ENCODE assay signal across 8 mouse cellular contexts in the genomic region with DNA sequence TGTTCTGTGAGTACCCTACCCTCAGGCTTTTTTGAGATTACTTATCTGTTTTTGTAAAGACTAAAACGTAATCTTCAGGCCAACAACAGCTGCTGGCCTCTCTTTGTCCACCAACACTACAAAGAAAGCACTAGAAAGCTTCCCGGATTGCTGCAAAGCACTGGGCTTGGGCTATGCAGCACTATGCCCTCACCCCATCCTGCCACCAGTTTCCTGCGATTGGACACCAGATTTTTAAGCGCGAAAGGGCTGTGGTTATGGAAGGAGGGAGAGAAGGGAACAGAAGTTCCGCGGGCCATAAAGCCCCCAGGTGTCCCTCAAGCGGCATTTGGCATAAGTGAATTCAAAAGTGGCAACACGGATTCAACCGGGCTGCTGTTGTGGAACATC. TPM values are rescaled to one million over a fixed set of nuclear protein-coding genes. Genes with fewer than 3 reads are reported as not detected.
DNase-seq lines count a peak whose midpoint lies in the region; ATAC-seq and TF ChIP-seq lines count a peak whose summit lies in the region.

No protein-coding gene starts in this region.

- H3K9me3 ChIP-seq in forebrain, postnatal 0 days (ENCODE audit: low read length), result no peaks in the 10 kb centered on the region
- no peaks in the 10 kb centered on the region for H3K9me3 ChIP-seq in midbrain, embryonic 15.5 days

- no peak for TF ChIP-seq EP300 in heart, adult 2 months (IDR thresholded peaks at IDR 0.05; ENCODE audit: insufficient read depth, low read depth, low read length)

- no peaks in the 10 kb centered on the region for H3K27me3 ChIP-seq in heart, adult 2 months (ENCODE audit: control insufficient read depth, insufficient read depth, low read length)
- no peaks in the 10 kb centered on the region for H3K27me3 ChIP-seq in C2C12 (ENCODE audit: control insufficient read depth, insufficient read depth, insufficient read length)
- no peaks in the 10 kb centered on the region for H3K27me3 ChIP-seq in cerebellum, adult 2 months (ENCODE audit: control insufficient read depth, insufficient read depth, low read length)
- H3K27me3 ChIP-seq in forebrain, postnatal 0 days (ENCODE audit: insufficient read depth, low read length), result no peaks in the 10 kb centered on the region
- H3K27me3 ChIP-seq in midbrain, embryonic 15.5 days (replicated peaks), result no peaks in the 10 kb centered on the region

- no peak for TF ChIP-seq POLR2A in heart, adult 2 months (IDR thresholded peaks at IDR 0.05; ENCODE audit: insufficient read depth, low read depth, low read length)
- no peak for TF ChIP-seq POLR2A in cerebellum, adult 2 months (IDR thresholded peaks at IDR 0.05; ENCODE audit: borderline replicate concordance, insufficient read depth, low read length)

- no peaks in the 10 kb centered on the region for H3K79me2 ChIP-seq in heart, adult 2 months (replicated peaks; ENCODE audit: control insufficient read depth, insufficient read depth, low read length)
- H3K79me2 ChIP-seq in C2C12 (ENCODE audit: control insufficient read depth, insufficient read depth), result peaks cover 6% of the 10 kb centered on the region

- peak overlapping the region; percentile 78 for H3K4me2 ChIP-seq in forebrain, postnatal 0 days (ENCODE audit: low read depth)
- H3K4me2 ChIP-seq in midbrain, embryonic 15.5 days, result peak overlapping the region; percentile 66

- H3ac ChIP-seq in C2C12 (ENCODE audit: control insufficient read depth, insufficient read length, low read depth), result peak overlapping the region; percentile 84

- 0 out of 2 replicates have a peak, but pooled peaks cover 1% of the 10 kb centered on the region for H3K4me1 ChIP-seq in heart, adult 2 months (ENCODE audit: control insufficient read depth, insufficient read depth, low read length)
- H3K4me1 ChIP-seq in cerebellum, adult 2 months (ENCODE audit: control insufficient read depth, insufficient read depth, low read length), result no peaks in the 10 kb centered on the region
- peaks cover 8% of the 10 kb centered on the region; the same call in 1 of the 2 replicates for H3K4me1 ChIP-seq in forebrain, postnatal 0 days (ENCODE audit: insufficient read depth)
- H3K4me1 ChIP-seq in midbrain, embryonic 15.5 days, result peaks cover 11% of the 10 kb centered on the region

- no peak for TF ChIP-seq CTCF in heart, adult 2 months (IDR thresholded peaks at IDR 0.05)
- TF ChIP-seq CTCF in C2C12 (IDR thresholded peaks at IDR 0.05; ENCODE audit: control insufficient read depth, insufficient read depth, insufficient read length), result no peak
- TF ChIP-seq CTCF in cerebellum, adult 2 months (IDR thresholded peaks at IDR 0.05; ENCODE audit: borderline replicate concordance, insufficient read depth, low read depth, low read length), result no peak
- TF ChIP-seq CTCF in forebrain, postnatal 0 days (IDR thresholded peaks at IDR 0.05; ENCODE audit: low read depth), result no peak

- H3K36me3 ChIP-seq in heart, adult 2 months (ENCODE audit: control insufficient read depth, insufficient read depth, low read length), result no peaks in the 10 kb centered on the region
- peaks cover 39% of the 10 kb centered on the region for H3K36me3 ChIP-seq in C2C12 (ENCODE audit: control insufficient read depth, insufficient read depth)
- peaks cover 10% of the 10 kb centered on the region for H3K36me3 ChIP-seq in forebrain, postnatal 0 days (ENCODE audit: insufficient read depth)
- 0 out of 2 replicates have a peak, but pooled peaks cover 6% of the 10 kb centered on the region for H3K36me3 ChIP-seq in midbrain, embryonic 15.5 days (replicated peaks)

- 8% methylated on average over 10 of the region's 10 CpGs for WGBS in heart, adult 2 months
- 4% methylated on average over 10 of the region's 10 CpGs for whole genome bisulfite sequencing in cerebellum, adult 2 months
- WGBS in forebrain, postnatal 0 days, result under 1% methylated on average over 10 of the region's 10 CpGs
- WGBS in midbrain, embryonic 15.5 days, result 1% methylated on average over 10 of the region's 10 CpGs

- H3K4me3 ChIP-seq in heart, adult 2 months, result peak overlapping the region; percentile 77
- peak overlapping the region; percentile 45 for H3K4me3 ChIP-seq in C2C12 (ENCODE audit: insufficient read depth, poor library complexity, severe bottlenecking)
- peak overlapping the region; percentile 79 for H3K4me3 ChIP-seq in cerebellum, adult 2 months (replicated peaks; ENCODE audit: insufficient read depth, low read depth, low read length)
- peak overlapping the region; percentile 78 for H3K4me3 ChIP-seq in forebrain, postnatal 0 days (ENCODE audit: low read depth, low read length)
- peak overlapping the region; percentile 51 for H3K4me3 ChIP-seq in midbrain, embryonic 15.5 days

- peak overlapping the region; percentile 96; the same call in 1 of the 2 replicates for H3K9ac ChIP-seq in heart, adult 2 months (ENCODE audit: low read depth, low read length)
- H3K9ac ChIP-seq in forebrain, postnatal 0 days, result peak overlapping the region; percentile 95
- peak overlapping the region; percentile 61 for H3K9ac ChIP-seq in midbrain, embryonic 15.5 days

- intact Hi-C loops in heart, adult 2 months (cut with DNase I), result no loop called here

- peak; percentile 49; the same call in 1 of the 2 replicates for ATAC-seq in forebrain, postnatal 0 days
- ATAC-seq in midbrain, embryonic 15.5 days (replicated peaks), result peak; percentile 48

- peak in 1 of 2 experiments; percentile 18 for DNase-seq in heart, adult 2 months
- DNase-seq in heart, adult 11 months, result no peak
- peak; percentile 17 to 46 for DNase-seq in cerebellum, adult 2 months
- peak; percentile 58 for DNase-seq in forebrain, postnatal 0 days
- DNase-seq in kidney, postnatal 4 days, result peak; percentile 40 to 56
- DNase-seq in gastrocnemius, postnatal 25 days, result no peak

- H3K79me3 ChIP-seq in C2C12 (ENCODE audit: low read depth), result no peaks in the 10 kb centered on the region

- no peak overlapping the region for H3K27ac ChIP-seq in heart, adult 2 months
- no peak overlapping the region for H3K27ac ChIP-seq in cerebellum, adult 2 months (ENCODE audit: insufficient read depth, low read length)
- H3K27ac ChIP-seq in forebrain, postnatal 0 days (ENCODE audit: low read depth, low read length), result peak overlapping the region; percentile 88
- H3K27ac ChIP-seq in midbrain, embryonic 15.5 days, result peak overlapping the region; percentile 84

TF ChIP-seq in C2C12, 6 proteins besides CTCF, POLR2A, EP300 and RAD21:
- TF ChIP-seq MYOD1 (IDR thresholded peaks at IDR 0.05; ENCODE audit: control insufficient read depth, insufficient read length, low read depth) (no peak), FOSL1 (IDR thresholded peaks at IDR 0.05; ENCODE audit: insufficient read depth, low read length, poor library complexity, severe bottlenecking) (no peak), MAX (IDR thresholded peaks at IDR 0.05) (no peak), MYOG (IDR thresholded peaks at IDR 0.05; ENCODE audit: control insufficient read depth, extremely low read depth, insufficient read length) (no peak), CEBPB (IDR thresholded peaks at IDR 0.05; ENCODE audit: low read depth) (no peak), USF1 (IDR thresholded peaks at IDR 0.05; ENCODE audit: low read depth) (no peak)

RNA-seq across cellular contexts. Expression of a gene that starts 0.8 kb away (rescaled TPM):
- 1 to 10 TPM; 1.0 to 1.6 TPM for total RNA-seq in heart, adult 2 months (2021)
- polyA plus RNA-seq in heart, adult 2 months (2012; rRNA removed), result 1.5 and 3.8 TPM in 2 replicates
- 1.7 TPM for polyA plus RNA-seq in C2C12 (2012; fragmentation: generic; extraction: Trizol)
- polyA plus RNA-seq in cerebellum, adult 2 months (2012; rRNA removed), result 2.9 and 3.1 TPM in 2 replicates
- 5.3 and 8.4 TPM in 2 replicates for total RNA-seq in forebrain, postnatal 0 days (2014; rRNA removed)
- 2.4 and 2.9 TPM in 2 replicates for polyA plus RNA-seq in forebrain, postnatal 0 days (2015; fragmentation: Nextera tagmentation; extraction: Ambion mirVana)
- polyA plus RNA-seq in midbrain, embryonic 15.5 days (2015; fragmentation: Nextera tagmentation; extraction: Ambion mirVana), result 8.2 and 9.1 TPM in 2 replicates
- 1 to 10 TPM in 1 of 2 experiments, under 1 TPM in 1; 0.84 to 1.0 TPM for total RNA-seq in gastrocnemius, postnatal 25 days (2021)

RNA-seq across cellular contexts. Expression of a gene that starts 44.4 kb away (rescaled TPM):
- 1 to 10 TPM; 1.1 to 1.5 TPM for total RNA-seq in heart, adult 2 months (2021)
- 0.78 and 1.5 TPM in 2 replicates for polyA plus RNA-seq in heart, adult 2 months (2012; rRNA removed)
- 1.7 TPM for polyA plus RNA-seq in C2C12 (2012; fragmentation: generic; extraction: Trizol)
- polyA plus RNA-seq in cerebellum, adult 2 months (2012; rRNA removed), result 15.9 TPM in 2 replicates
- 33.7 and 38.7 TPM in 2 replicates for total RNA-seq in forebrain, postnatal 0 days (2014; rRNA removed)
- 7.7 and 11.4 TPM in 2 replicates for polyA plus RNA-seq in forebrain, postnatal 0 days (2015; fragmentation: Nextera tagmentation; extraction: Ambion mirVana)
- polyA plus RNA-seq in midbrain, embryonic 15.5 days (2015; fragmentation: Nextera tagmentation; extraction: Ambion mirVana), result 19.7 and 21.0 TPM in 2 replicates
- total RNA-seq in gastrocnemius, postnatal 25 days (2021), result under 1 TPM; 0.46 to 0.56 TPM

RNA-seq across cellular contexts. Expression of a gene that starts 56.2 kb away (rescaled TPM):
- total RNA-seq in heart, adult 2 months (2021), result 10 to 100 TPM; 13.9 to 14.6 TPM
- 7.9 and 11.2 TPM in 2 replicates for polyA plus RNA-seq in heart, adult 2 months (2012; rRNA removed)
- 20.3 TPM for polyA plus RNA-seq in C2C12 (2012; fragmentation: generic; extraction: Trizol)
- polyA plus RNA-seq in cerebellum, adult 2 months (2012; rRNA removed), result 5.0 TPM in 2 replicates
- total RNA-seq in forebrain, postnatal 0 days (2014; rRNA removed), result 2.2 and 5.7 TPM in 2 replicates
- 1.6 and 2.0 TPM in 2 replicates for polyA plus RNA-seq in forebrain, postnatal 0 days (2015; fragmentation: Nextera tagmentation; extraction: Ambion mirVana)
- 1.6 and 1.7 TPM in 2 replicates for polyA plus RNA-seq in midbrain, embryonic 15.5 days (2015; fragmentation: Nextera tagmentation; extraction: Ambion mirVana)
- total RNA-seq in gastrocnemius, postnatal 25 days (2021), result 1 to 10 TPM; 5.1 to 6.9 TPM

Comparison
In these comparisons a context has a peak if more than half of its experiments do, and no peak if none do; other contexts are left out.
1. DNase-seq: peak in cerebellum, adult 2 months (2 of 2), forebrain, postnatal 0 days (single experiment) and kidney, postnatal 4 days (2 of 2); none in heart, adult 11 months (single experiment) and gastrocnemius, postnatal 25 days (single experiment).
2. H3K27ac ChIP-seq: peak in forebrain, postnatal 0 days (single experiment) and midbrain, embryonic 15.5 days (single experiment); none in heart, adult 2 months (single experiment) and cerebellum, adult 2 months (single experiment).
3. Peak in every context shown above with its lines, with median percentiles within 50 percentile points of each other: H3K4me3 ChIP-seq and H3K9ac ChIP-seq.